Mouse (Mus musculus): ENCODE data around the gene Kctd5.
A peak's percentile ranks its signal among the peaks of the same experiment; 100 is the strongest.
"Not testable (repeated sequence)": the region's sequence is repeated elsewhere in the genome, so short reads cannot be mapped to it uniquely, and the experiment has no call there.

Gene Kctd5

DNA sequence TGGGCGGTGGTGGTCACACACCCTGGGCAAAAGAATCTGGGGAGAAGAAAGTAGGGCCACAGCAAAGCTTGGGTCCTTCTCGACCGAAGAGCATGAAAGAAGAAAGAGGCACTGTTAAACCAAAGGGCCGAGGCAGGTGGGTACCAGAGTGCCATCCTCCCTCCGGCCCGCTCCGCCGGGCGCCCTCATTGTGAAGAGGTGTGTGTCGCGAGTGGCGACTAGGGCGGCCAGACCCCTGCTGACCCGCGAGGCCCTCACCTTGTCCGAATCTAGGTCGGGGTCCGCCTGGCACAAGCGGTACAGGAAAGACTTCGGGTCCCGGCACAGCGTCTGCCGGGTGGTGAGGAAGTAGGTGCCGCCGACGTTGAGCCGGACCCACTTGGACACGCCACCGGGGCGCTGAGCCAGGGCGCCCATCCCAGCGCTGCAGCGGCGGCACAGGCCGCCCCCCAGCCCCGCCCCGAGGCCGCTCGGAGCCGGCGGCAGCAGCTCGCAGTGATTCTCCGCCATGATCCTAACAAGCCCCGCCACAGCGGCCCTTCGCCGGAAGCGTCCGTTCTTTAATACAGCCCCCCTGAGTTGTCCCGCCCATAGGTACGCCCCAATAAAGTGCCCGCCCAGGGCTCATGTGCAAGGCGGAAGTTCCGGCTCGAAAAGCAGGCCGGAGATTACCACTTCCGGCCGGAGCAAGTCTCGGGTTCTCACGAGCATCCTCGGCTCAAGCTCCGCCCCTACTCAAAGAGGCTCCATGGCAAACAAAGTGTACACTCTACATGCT, at the start of gene Kctd5:
Kctd5 (minus strand) TSS at position 567 of the 778 bp plus-strand sequence.
- DNase-seq: peak; percentile 85

DNA sequence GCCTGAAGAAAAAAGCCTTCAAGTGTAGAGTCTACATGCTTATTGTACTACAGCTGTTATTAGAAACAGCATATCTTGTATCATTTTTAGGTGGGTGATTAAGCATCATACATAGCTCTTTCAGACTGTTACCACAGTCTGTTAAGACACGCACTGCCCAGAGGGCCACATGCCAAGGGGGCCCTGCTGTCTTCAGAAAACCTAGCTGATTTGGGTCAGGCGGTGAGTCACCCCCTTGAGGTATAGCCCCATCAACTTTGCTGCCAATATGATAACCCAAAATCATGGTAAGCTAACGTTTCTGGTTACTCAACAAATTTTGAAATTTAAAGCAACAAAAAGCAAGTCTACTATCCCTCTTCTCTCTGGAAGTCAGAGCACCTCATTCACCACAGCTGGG, 46.2 kb upstream of the Kctd5 start:
- no peak for DNase-seq

DNA sequence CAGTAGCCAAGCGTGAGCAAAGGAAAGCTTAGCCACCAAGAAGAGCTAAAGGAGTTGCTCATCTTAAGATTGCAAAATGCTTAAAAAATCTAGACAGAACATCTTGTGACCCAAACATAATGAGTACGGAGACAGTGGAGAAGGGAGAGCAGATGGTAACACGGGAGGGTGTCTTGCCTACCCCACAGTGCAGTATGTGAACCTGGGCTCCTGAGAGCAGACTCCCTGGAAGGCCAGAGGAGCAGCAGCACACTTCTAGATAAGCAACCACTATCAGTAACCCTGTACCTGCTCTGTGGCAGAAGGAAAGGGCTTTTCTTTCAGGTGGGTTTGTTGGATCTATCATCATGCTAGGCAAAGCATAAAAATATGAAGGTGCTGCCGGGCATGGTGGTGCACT, 39.7 kb upstream of the Kctd5 start:
- DNase-seq: no peak

DNA sequence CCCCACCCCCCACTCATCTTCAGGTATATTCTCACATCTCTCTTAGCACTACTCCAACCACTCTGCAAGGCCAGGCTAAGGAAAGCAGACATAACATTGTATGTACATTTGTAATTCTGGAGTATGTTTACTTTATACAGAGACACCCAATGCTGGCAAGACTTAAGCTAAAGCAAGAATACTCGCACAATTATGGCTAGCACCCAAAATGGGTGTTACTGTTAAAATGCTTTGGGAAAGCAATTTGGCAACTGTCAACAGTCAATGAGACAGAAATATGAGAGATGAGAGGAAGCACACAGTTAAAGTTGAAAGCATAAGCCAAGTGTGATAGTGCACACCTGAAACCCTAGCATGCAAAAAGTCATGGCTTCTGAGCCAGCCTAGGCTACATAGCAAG, 38.0 kb upstream of the Kctd5 start:
- DNase-seq: no peak

DNA sequence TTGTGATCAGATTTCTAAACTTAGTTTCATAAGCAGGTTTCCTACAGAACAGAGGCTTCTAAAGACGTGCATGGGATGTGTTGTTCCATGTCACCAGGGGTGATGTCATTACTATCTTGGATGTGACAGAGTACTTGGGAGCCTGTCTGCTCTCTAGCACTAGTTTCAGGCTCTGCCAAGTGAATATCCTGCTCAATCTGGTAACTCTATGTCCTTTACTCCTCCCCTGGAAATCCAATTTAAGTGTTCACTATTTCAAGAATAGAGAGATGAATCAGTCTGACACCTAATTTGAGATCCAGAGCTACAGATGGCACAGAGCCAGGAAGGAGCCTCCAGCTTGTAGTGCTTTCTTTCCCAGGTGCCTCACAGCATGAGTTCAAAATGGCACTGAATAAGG, 35.6 kb upstream of the Kctd5 start:
- no peak for DNase-seq

DNA sequence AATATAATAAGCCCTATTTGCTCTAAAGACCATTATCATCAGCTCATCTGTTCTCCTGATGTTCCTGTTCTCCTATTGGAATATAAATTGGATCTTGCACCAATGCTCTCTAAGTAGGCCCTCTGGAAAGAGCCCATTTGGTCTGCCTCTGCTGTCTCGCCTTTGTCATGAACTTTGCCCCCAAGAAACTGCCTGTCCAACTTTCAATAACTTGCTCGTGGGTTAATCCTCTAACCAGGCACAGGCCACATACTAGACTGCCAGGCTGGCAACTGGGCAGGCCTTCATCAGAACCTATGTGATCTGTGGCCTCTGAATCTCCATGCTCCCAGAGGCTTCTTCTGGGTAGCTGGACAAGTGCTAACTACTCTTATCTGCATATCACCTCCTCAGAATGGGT, 31.8 kb upstream of the Kctd5 start:
- no peak for DNase-seq

DNA sequence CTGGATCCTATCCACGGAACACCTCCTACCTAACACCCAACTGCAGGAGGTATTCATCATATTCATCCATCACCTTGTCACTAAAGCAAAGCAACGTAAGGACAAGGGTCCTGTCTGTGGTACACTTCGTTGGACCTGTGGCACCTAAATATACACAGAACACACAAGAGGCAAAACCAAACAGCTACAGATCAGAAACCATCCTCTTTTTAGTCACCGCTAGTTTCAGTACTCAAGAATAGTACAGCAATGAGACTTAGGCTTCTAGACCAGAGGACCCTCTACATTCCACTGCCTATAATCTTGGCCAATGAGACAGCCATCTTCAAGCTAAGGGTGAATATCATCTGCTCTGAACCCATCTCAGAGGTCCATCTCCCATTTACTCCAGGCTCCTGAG, 25.1 kb upstream of the Kctd5 start:
- no peak for DNase-seq

DNA sequence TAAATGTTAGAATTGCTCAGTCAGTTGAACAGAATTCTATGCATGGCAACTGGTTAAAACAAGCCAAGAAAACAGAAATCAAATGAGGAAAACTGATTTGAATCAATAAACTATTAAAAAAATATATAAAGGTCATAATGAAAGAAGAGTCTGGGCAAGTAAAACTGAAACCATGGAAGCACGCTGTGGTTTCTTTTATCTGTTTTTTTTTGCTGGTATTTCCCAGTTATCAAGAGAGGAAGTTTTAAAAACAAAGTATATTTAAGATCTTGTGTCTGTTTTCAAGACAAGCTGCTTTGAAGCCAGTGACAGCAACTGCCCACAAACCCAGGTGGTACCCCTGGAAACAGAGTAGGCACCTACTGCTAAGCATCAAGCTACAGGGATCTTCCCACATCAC, 17.3 kb upstream of the Kctd5 start:
- DNase-seq: no peak

DNA sequence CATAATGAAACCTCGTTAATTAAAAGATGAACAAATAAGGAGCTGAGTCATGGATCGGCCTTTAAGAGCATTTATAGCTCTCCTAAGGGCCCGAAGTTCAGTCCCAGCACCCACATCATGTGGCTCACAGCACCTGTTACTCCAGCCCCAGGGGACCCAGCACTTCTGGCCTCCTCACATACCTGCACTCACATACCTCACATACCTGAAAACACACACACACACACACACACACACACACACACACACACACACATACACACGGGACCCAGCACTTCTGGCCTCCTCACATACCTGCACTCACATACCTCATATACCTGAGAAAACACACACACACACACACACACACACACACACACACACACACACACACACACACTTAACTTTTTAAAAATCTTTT, 13.1 kb upstream of the Kctd5 start:
- DNase-seq: not testable (repeated sequence)

DNA sequence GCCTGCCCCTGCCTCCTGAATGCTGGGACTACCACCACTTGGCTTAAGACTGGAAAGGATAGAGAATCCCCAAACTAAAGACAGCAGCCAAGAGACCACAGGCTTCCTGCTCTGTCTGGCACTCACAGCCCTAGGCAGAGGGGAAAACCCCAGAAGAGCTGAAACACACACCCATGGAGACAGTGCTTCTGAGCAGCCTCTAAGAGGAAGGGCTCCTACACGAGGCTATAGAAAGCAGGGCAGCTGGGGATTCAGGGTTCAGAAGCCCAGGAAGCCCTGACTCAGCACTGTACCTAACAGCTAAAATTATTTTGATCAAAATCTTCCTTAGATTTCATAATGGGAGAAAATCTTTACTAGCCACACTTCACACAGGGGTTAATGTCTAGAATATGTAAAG, 11.3 kb upstream of the Kctd5 start:
- no peak for DNase-seq

DNA sequence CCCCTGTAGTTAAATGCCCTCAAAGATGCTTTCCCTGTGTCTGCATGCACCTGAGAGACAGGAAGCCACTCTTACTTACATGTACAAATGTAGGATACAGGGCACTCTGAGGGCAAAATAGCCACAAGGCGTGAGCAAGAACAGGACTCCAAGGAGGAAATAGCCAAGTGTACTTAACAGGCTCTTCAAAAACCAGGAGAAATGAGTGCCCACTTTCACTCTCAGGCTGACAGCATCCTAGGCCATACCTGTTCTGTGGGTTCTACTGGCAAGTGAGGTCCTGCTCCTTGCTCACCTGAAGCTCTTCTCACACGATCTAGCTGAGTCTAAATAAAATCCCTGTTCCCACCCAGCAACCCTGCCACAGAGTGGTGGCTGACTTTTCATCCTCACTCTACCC, 3.8 kb upstream of the Kctd5 start:
- no peak for DNase-seq

DNA sequence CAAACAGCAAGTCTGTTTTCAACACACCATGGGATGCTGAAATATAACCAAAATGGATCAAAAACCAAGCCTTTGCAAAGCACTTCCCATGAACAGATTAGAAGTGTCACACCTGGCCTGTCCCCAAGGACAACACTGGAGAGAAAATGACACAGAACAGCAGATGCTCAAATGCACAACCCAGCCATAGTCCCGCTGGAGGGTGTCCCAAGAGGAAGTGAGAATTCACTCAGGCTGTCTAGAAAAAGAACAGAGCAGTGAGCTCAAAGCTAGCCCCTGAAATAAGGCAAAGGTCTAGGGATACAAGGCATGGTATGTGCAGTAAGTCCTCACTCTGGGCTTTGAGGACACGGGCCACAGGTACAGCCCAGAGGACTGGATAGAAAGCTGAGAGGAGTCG, 3.8 kb downstream of the Kctd5 start:
- DNase-seq: no peak

DNA sequence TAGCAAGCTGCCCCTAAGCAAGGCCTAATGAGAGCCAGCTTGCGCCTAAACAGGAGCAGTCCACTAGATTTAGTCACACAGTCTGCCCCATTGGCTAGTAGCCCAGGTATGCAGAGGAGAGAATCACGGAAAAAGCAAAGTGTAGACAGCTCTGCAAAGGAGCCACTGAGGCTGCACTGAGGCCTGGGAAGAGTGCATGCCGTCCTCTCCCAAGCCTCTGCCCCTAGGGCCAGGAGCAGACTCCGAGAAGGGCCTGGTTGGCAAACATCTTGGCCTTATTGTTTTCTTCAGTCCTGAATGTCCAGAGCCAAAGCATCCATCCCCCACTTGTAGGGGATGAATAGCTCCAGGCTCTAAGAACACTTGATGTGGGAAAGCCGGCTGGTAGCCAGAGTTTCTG, 5.0 kb downstream of the Kctd5 start:
- DNase-seq: no peak

DNA sequence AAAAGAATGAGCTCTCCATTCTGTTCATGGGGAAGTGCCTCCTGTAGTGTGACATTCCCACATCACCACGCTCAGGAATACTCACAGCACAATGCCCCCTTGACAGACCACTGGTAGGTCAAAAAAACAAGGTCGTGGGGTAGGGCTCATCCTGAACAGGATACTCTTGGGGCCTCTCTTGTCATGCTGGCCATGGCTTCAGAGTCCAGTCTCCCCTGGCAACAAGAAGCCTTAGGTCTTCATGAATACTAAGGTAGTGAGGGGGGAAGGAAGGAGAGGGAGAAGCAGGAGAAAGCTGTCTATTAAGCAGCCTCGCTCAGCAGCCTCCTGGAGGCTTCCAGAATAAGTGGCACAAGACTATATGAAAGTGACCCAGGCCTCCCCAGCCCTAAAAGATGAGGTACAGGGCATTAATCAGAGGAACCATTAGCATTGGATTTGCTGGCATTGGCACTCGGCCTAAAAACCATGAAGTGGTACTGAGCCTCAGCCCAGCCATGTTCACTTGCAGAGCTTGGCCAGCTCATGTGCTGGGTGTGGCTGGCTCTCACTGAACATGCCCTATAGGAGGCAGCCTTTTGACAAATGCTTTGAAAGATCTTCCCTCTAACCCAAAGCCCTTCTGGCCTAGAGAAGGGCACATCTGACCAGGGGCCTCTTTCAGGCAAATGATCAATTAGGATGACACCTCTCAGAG, 10.7 kb downstream of the Kctd5 start:
- no peak for DNase-seq

DNA sequence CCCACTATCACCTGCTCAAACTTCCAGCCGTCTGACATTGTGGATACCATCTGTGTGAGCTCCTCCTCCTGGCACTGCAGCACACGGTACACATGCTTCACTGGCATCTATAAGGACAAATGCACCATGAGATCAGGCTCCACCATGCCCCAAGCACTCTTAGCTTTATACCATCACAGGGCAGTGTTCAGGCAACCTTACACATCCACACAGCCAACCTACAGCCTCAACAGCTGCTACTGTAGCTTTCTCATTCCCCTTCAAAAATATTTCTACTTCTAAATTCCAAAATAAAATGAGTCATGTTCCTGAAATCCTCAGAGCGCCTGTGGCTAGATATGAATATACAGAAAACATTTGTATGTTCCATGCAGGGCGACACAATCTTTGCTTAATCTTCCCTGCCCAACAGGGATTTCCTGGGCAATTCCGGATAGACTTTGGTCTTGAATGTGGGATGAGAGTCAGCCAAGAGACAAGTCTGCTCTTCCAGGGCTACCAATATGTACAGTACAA, 15.5 kb downstream of the Kctd5 start:
- no peak for DNase-seq

DNA sequence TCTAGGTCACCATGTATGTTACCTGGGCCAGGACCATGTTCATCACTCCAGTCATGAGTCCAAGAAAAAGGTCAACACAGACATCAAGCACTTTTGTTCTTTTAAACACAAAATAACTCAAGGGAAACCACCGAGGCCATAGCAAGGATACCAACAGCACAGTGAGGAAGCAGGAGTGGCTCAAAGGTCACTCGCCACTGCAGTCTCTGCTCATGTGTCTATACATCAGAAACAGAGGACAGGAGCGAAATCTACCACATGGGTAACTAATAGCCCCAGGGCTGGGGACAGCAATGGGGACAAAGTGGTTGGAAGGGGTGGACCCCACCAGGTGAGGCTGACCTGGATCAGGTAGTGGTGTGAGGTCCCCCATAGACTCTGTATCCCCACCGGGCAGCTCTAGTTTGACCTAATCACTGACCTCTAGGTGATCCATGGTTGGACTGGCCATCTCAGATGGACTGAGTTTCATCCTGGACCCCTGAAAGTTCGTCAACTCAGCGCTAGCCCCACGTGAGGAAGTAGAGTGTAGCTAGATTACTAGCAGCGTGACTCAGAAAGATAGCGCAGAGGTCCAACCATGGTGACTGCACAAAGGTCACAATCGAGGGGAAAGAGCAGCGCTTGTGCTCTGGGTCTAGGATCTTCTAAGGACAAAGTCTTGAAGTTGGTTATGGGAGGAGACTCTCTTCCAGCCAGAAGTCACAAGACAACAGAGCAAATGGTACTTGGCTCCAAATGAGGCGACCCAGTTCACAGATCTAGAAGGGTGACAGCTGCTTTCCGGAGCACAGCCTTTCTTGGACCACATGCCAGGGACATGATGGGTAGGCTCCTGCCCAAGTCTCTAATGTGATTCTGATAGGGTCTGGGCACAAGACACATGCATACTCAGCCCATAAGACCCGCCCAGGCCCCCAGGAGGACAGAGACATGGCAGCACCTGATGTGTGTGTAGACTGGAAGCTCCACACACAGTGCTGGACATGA, 16.4 kb downstream of the Kctd5 start:
- no peak for DNase-seq

DNA sequence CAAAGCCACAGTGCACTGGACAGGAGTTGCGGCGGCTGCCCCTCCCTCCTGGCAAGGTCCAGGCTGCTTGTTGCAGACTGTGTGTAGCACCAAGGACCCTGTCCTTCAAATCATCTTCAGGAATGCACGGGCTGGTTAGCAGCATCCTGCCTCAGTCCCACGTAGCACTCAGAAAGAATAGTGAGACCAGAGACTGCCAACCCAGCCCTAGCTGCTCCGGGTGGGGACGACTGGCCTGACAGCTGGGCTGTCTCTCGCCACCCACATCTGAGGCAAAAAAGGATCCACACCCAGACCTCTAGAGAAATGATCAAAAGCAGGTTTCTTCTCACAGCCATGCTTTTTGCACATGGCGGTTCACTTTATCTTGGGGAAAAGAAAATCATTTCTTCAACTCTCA, 24.3 kb downstream of the Kctd5 start:
- DNase-seq: no peak

DNA sequence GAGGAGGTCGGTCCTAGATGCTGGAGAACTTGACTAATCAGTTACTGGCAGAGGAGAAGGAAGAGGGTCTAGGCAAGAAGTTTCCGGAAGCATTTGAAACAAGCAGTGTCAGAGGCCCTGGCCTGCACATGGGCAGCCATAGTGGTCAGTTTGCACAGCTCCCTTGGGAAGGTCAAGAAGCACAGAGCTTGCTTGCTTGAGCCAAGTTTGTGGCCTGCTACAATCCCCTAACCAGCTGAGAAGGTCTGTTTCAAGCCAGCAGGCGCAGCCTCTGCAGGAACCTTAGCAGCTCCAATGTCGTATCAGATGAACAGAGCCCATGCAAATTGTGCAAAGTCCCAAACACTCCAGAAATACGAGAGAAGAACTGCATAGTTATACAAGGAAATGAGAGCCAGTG, 25.2 kb downstream of the Kctd5 start:
- DNase-seq: no peak

DNA sequence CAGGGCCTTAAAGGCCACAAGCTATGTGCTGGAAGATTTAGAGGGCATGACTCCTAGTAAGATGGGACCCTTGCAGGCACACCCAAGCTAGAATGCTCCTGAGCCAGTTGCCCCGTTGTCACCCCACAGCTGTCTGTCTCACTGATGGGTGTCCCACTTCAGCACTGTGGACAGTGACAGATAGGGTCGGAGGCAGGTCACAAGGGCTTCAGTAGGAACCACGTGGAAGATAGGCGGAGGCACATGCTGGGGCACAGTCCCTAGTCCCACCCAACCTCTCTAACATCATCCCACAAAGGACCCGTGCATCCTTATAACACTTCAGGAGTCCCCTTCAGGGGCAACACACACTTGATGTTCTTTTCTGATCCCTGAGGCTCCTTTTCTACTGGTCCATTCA, 27.3 kb downstream of the Kctd5 start:
- DNase-seq: no peak

DNA sequence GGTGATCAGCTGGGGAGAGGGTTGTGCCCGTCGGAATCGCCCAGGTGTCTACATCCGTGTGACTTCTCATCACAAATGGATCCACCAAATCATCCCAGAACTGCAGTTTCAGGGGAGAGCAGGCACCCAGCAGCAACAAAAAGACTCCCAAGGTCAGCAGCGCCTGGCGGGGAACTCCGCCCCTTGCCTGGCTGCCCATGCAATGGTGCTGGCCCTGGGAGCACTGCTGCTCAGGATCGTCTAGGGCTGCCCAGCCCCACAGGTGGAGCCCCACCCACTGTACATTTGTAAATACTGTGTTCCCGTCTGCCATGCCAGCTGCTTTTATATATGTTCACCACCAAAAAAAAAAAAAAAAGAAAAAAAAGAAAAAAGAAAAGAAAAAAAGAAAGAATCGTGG, 27.7 kb downstream of the Kctd5 start:
- no peak for DNase-seq

DNA sequence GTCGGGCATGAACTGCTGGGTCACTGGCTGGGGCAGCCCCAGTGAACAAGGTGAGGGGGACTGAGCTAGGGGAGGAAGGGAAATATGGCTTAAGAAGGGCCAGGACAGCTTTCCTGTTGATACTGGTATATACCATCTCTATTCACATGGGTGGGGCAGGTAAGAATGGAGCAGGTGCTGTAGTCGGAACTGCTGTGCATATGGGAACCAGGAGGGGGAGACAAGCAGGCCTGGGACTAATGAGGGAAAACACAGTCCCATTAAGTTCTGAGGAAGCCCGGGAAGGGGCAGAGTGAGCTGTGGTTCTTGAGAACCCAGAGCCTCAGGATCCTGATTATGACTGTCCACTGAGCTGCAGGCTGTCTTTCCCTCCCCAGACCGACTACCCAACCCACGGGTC, 28.8 kb downstream of the Kctd5 start:
- no peak for DNase-seq

DNA sequence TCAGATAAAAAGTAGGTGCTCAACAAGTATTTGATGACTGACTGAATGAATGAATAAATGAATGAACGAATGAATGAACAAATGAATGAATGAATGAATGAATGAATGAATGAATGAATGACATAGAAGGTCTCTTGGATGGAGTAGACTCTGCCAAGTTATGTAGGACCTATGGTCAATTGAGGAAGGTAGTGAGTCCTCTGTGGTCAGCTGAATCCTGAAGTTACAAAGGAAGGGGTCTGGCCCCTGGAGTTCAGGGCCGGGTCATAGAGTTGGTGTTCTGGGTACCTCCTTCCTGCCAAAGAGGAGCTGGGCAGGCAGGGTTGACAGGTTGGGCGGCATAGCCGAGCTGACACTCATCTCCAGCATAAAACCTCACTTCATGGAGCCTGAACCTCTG, 35.4 kb downstream of the Kctd5 start, which contains the start of gene Prss27:
Prss27 (plus strand) TSS at position 301 of the 400 bp plus-strand sequence.
- no peak for DNase-seq

DNA sequence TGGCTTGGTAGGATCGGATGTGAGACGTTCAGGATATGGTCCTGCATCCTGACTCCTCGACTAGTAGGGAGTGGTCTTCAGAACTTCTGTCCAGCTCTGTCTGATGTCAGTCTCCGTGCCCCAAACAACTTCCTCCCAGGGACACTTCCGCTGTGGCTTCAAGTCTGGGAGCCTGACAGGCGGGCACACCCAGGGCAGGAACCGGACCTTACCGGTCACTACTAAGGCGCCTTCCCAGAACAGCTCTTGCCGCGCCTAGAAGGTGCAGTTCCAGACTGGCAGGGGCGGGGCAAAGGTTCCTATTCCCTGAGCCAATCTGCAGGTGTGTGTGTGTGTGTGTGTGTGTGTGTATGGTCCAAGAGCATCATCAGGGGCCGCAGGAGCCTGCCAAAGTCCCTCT, 35.9 kb downstream of the Kctd5 start:
- no peak for DNase-seq
